Mouse (Mus musculus) neural tube, embryonic 14.5 days (tissue): ENCODE results near the gene Krtap19-1. TPM values are rescaled to one million over a fixed set of nuclear protein-coding genes. Genes with fewer than 3 reads are reported as not detected.

Experiments used
- ATAC-seq: fragments of 200-750 bp; cut with Nextera tagmentation; 2 replicates; pipeline ENCODE4 v1.8.0; 2017; ENCODE audit warnings: low read depth, mild to moderate bottlenecking, moderate TSS enrichment, moderate library complexity
- H3K27ac ChIP-seq: fragments of 300-500 bp; sonication (generic); 2 replicates; pipeline ENCODE4 v1.5.1; 2014; ENCODE audit warnings: low read depth, mild to moderate bottlenecking, control low read depth, low read length, moderate library complexity, mixed read lengths
- H3K27me3 ChIP-seq: fragments of 300-500 bp; sonication (generic); 2 replicates; pipeline ENCODE4 v1.6.1; 2014; ENCODE audit warnings: low read length; ENCODE audit not compliant: control insufficient read depth, insufficient read depth
- H3K36me3 ChIP-seq: fragments of 300-500 bp; sonication (generic); 2 replicates; pipeline ENCODE4 v1.6.1; 2014; ENCODE audit warnings: low read length, mixed read lengths; ENCODE audit not compliant: control insufficient read depth, insufficient read depth
- H3K4me1 ChIP-seq: fragments of 300-500 bp; sonication (generic); 2 replicates; pipeline ENCODE4 v1.6.1; 2014; ENCODE audit warnings: low read length; ENCODE audit not compliant: control insufficient read depth, insufficient read depth
- H3K4me2 ChIP-seq: fragments of 300-500 bp; sonication (generic); 2 replicates; pipeline ENCODE4 v1.6.1; 2014; ENCODE audit warnings: mild to moderate bottlenecking, low read depth, low read length, control low read depth
- H3K4me3 ChIP-seq: fragments of 300-500 bp; sonication (generic); 2 replicates; pipeline ENCODE4 v1.5.1; 2014; ENCODE audit warnings: low read depth, low read length, control low read depth, mixed read lengths
- H3K9ac ChIP-seq: fragments of 300-500 bp; sonication (generic); replicated peaks from 2 replicates; pipeline ENCODE4 v1.6.1; 2014; ENCODE audit warnings: low read depth, mild to moderate bottlenecking, control low read depth, low read length, mixed read lengths
- H3K9me3 ChIP-seq: fragments of 300-500 bp; sonication (generic); 2 replicates; pipeline ENCODE4 v1.6.1; 2016; ENCODE audit warnings: low read length; ENCODE audit not compliant: control insufficient read depth
- WGBS: fragments of 180-500 bp; shearing (Covaris S2); extraction: QIAGEN DNeasy Blood & Tissue Kit; methylation state at CpG from one replicate; pipeline ENCODE4 v1.1.7; 2014; 5-methylcytosine and 5-hydroxymethylcytosine counted together
- polyA plus RNA-seq: library from polyadenylated mRNA; unstranded; fragments of >200 nt; fragmentation: Nextera tagmentation; extraction: Ambion mirVana; gene quantifications from 2 replicates; pipeline ENCODE4 v1.2.1, GENCODE M21; 2014

Krtap19-1 gene
- polyA plus RNA-seq, 1 experiment from 2014 or later = not detected

DNA sequence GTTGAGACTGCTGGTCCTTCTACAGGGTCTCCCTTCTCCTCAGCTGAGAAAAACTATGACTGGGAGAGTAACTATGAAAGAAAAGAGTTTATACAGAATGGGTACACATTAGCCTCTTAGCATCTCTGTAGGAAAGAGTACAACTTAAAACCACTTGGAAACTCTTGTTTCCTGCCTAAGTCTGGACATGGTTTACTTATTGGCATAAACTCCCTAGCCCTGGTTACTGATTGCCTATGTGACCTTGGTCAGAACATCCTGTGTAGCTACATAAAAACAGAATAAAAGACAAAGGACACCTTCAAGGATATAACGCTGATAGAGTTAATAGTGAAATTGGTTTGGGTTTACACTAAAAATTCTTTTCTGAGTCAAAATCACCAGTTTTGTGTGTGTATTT is 21.8 kb downstream of the Krtap19-1 start:
- Histone ChIP-seq H3K4me2 (no peak overlapping the region), H3K36me3 (no peaks in the 10 kb centered on the region), H3K9me3 (no peaks in the 10 kb centered on the region), H3K27me3 (no peaks in the 10 kb centered on the region), H3K9ac (no peak overlapping the region), H3K27ac (no peak overlapping the region), H3K4me3 (no peak overlapping the region), H3K4me1 (no peaks in the 10 kb centered on the region)
- WGBS = 100% methylated on average over 1 of the region's 1 CpGs
- no peak for ATAC-seq

DNA sequence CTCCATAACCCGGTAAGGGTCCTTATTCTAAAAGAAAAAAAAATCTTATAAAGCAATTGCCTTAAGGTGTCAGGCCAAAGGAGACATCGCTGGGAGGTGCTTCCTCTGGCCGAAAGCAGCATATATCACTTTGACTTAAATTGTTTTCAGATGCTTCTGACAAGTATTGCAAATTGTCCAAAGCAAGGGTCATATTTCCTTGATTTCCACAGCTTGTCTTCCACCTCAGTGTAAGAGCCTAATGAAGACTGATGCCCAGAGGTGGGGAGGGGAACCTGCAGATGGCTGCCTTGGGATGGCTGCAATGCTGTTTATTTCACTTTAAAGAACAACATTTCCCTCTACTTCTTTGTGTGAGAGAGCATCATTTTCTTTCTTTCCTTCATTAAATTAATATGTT is 42.2 kb downstream of the Krtap19-1 start:
- no peak overlapping the region for H3K4me2 ChIP-seq
- no peaks in the 10 kb centered on the region for H3K9me3 ChIP-seq
- no peak for ATAC-seq
- H3K36me3 ChIP-seq = no peaks in the 10 kb centered on the region
- no peak overlapping the region for H3K9ac ChIP-seq
- no peak overlapping the region for H3K4me3 ChIP-seq
- no peaks in the 10 kb centered on the region for H3K27me3 ChIP-seq
- 11% methylated on average over 3 of the region's 3 CpGs for WGBS
- H3K27ac ChIP-seq = no peak overlapping the region
- H3K4me1 ChIP-seq = no peaks in the 10 kb centered on the region

DNA sequence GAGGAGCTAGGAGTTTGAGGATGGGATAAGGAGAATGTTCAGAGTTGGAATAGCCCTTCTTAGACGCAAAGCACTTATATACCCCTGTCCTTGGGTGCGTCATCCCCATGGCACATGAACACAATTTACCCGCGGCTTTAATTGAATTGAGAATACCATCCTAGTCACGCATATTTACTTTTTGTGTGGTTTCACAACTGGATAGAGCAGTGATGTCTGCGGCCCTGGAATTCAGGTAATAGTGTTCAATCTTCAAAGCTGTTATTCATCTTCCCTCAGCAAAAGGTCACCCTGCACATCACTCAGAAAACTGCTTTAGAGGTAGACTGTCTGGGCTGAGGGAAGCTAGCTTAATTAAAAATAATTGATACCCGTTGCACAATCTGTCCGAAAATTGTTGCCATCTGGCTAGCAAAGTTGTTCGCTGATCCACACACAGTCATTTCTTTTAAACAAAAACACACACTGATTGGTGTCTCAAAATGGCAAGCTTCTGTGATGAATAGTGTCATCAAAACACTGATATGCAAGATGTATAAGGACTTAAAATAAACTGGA is 43.0 kb downstream of the Krtap19-1 start, which contains the start of gene Krtap14:
Gene Krtap14, minus strand, starts transcription at position 51 of the 558 bp plus-strand sequence.
- 58% methylated on average over 9 of the region's 9 CpGs for WGBS
- H3K36me3 ChIP-seq = no peaks in the 10 kb centered on the region
- H3K4me3 ChIP-seq = no peak within 1 kb of the TSS
- H3K9me3 ChIP-seq = no peaks in the 10 kb centered on the region
- H3K4me1 ChIP-seq = no peaks in the 10 kb centered on the region
- no peak within 1 kb of the TSS for H3K27ac ChIP-seq
- no peak within 1 kb of the TSS for H3K4me2 ChIP-seq
- ATAC-seq = no peak
- no peak within 1 kb of the TSS for H3K9ac ChIP-seq
- H3K27me3 ChIP-seq = no peaks in the 10 kb centered on the region

DNA sequence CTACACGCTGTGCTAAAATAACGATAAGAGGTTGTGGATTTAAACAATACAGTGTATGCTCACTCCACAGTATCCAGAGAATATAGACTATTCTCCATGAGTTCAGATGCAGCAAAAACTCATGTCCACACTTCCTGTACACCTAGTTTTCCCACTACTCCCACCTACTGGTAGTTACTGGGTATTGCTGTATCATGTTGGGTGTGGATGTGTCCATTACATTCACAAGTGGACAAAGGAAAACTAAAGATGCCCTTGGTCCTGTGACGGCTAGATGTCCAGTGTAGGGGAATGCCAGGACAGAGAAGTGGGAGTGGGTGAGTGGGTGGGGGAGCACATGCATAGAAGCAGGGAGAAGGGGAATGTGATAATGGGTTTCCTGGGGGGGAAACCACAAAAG is 45.5 kb downstream of the Krtap19-1 start:
- Histone ChIP-seq H3K27me3 (no peaks in the 10 kb centered on the region), H3K36me3 (no peaks in the 10 kb centered on the region)
- no peak for ATAC-seq

DNA sequence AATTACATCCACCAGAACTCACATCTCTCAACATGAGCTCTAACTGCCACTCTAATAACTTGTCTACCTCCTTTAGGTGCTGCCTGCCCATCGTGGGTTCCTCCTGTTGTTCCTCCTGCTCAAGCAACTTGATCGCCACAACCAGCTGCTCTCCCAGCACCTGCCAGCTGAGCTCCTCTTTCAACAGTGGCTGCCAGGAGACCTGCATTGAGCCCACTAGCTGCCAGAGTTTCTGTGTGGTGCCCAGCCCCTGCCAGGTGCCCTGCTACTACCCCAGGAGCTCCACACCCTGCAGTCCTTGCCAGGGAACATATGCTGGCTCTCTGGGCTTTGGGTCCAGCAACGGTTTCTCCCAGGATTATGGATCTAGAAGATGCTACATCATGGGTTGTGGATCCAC is 49.1 kb downstream of the Krtap19-1 start, which contains the start of gene Krtap15:
Gene Krtap15, plus strand, starts transcription at position 150 of the 400 bp plus-strand sequence.
- no peak within 1 kb of the TSS for H3K4me2 ChIP-seq
- 81% methylated on average over 3 of the region's 3 CpGs for WGBS
- H3K4me3 ChIP-seq = no peak within 1 kb of the TSS
- ATAC-seq = no peak
- no peaks in the 10 kb centered on the region for H3K9me3 ChIP-seq
- no peak within 1 kb of the TSS for H3K9ac ChIP-seq
- no peak within 1 kb of the TSS for H3K27ac ChIP-seq
- no peaks in the 10 kb centered on the region for H3K36me3 ChIP-seq
- H3K27me3 ChIP-seq = no peaks in the 10 kb centered on the region
- no peaks in the 10 kb centered on the region for H3K4me1 ChIP-seq

More for the DNA sequence above, 45.5 kb downstream of the Krtap19-1 start:
- no peak overlapping the region for H3K27ac ChIP-seq
- no peak overlapping the region for H3K4me2 ChIP-seq
- H3K4me1 ChIP-seq = no peaks in the 10 kb centered on the region
- H3K9me3 ChIP-seq = no peaks in the 10 kb centered on the region
- H3K9ac ChIP-seq = no peak overlapping the region
- no peak overlapping the region for H3K4me3 ChIP-seq
- WGBS = 80% methylated on average over 3 of the region's 3 CpGs

Other genes with a start within 250 kb of the Krtap19-1 start
- not detected in 2 replicates for gene 2310079G19Rik, start 241.7 kb downstream of the Krtap19-1 start, polyA plus RNA-seq
- not detected in 2 replicates for gene Krtap26-1, start 221.6 kb downstream of the Krtap19-1 start, polyA plus RNA-seq
- gene Krtap27-1, start 197.7 kb downstream of the Krtap19-1 start, polyA plus RNA-seq = not detected in 2 replicates
- gene 2310061N02Rik, start 161.4 kb downstream of the Krtap19-1 start, polyA plus RNA-seq = not detected in 2 replicates
- gene Krtap13-1, start 140.5 kb downstream of the Krtap19-1 start, polyA plus RNA-seq = not detected in 2 replicates
- gene Krtap13, start 117.8 kb downstream of the Krtap19-1 start, polyA plus RNA-seq = not detected in 2 replicates
- gene 2310034C09Rik, start 110.6 kb downstream of the Krtap19-1 start, polyA plus RNA-seq = not detected in 2 replicates
- not detected in 2 replicates for gene 2310057N15Rik, start 95.2 kb downstream of the Krtap19-1 start, polyA plus RNA-seq
- gene Gm5965, start 91.5 kb downstream of the Krtap19-1 start, polyA plus RNA-seq = not detected in 2 replicates
- not detected in 2 replicates for gene Gm20741, start 57.2 kb downstream of the Krtap19-1 start, polyA plus RNA-seq
- not detected in 2 replicates for gene Krtap15, start 49.2 kb downstream of the Krtap19-1 start, polyA plus RNA-seq
- gene Krtap14, start 43.3 kb downstream of the Krtap19-1 start, polyA plus RNA-seq = not detected in 2 replicates
- not detected in 2 replicates for gene Krtap19-2, start 4.9 kb upstream of the Krtap19-1 start, polyA plus RNA-seq
- not detected in 2 replicates for gene Krtap19-3, start 8.6 kb upstream of the Krtap19-1 start, polyA plus RNA-seq
- not detected in 2 replicates for gene Krtap19-4, start 15.7 kb upstream of the Krtap19-1 start, polyA plus RNA-seq
- gene Krtap19-5, start 27.0 kb upstream of the Krtap19-1 start, polyA plus RNA-seq = not detected in 2 replicates
- not detected in 2 replicates for gene Krtap19-9b, start 62.9 kb upstream of the Krtap19-1 start, polyA plus RNA-seq
- gene Krtap16-3, start 93.5 kb upstream of the Krtap19-1 start, polyA plus RNA-seq = not detected in 2 replicates
- gene Krtap22-2, start 141.3 kb upstream of the Krtap19-1 start, polyA plus RNA-seq = not detected in 2 replicates
- not detected in 2 replicates for gene Gm10229, start 145.9 kb upstream of the Krtap19-1 start, polyA plus RNA-seq
- not detected in 2 replicates for gene Krtap6-1, start 162.3 kb upstream of the Krtap19-1 start, polyA plus RNA-seq
- gene Gm10228, start 172.1 kb upstream of the Krtap19-1 start, polyA plus RNA-seq = not detected in 2 replicates
- not detected in 2 replicates for gene Krtap6-5, start 178.5 kb upstream of the Krtap19-1 start, polyA plus RNA-seq
- not detected in 2 replicates for gene 1110025L11Rik, start 194.6 kb upstream of the Krtap19-1 start, polyA plus RNA-seq
- gene Krtap6-3, start 214.6 kb upstream of the Krtap19-1 start, polyA plus RNA-seq = not detected in 2 replicates